Mouse (Mus musculus): Measurements from ENCODE around the gene Vldlr.

GRCm38 (mm10) chr19:27274382-27274781, 58.1 kb downstream of the Vldlr start:
- TF ChIP-seq CTCF (IDR thresholded peaks at IDR 0.05; ENCODE audit: borderline replicate concordance, insufficient read depth, low read length) (no peak), POLR2A (IDR thresholded peaks at IDR 0.05; ENCODE audit: low read depth, low read length) (no peak)

All from embryonic fibroblast, embryonic 13.5 days (primary cell).